Mouse (Mus musculus) midbrain, embryonic 14.5 days (tissue): ENCODE measurements around the gene Lemd2. TPM values are rescaled to one million over a fixed set of nuclear protein-coding genes. Genes with fewer than 3 reads are reported as not detected.

Experiments used
- ATAC-seq: fragments of 200-750 bp; cut with Nextera tagmentation; 2 replicates; pipeline ENCODE4 v1.8.0; 2017; ENCODE audit warnings: moderate number of reproducible peaks, moderate library complexity; ENCODE audit not compliant: low FRiP score, low TSS enrichment
- DNase-seq: peaks from one replicate; pipeline ENCODE4 v3.0.0-alpha.2; 2015
- H3K27ac ChIP-seq: fragments of 300-500 bp; sonication (generic); replicated peaks from 2 replicates; pipeline ENCODE4 v1.5.1; 2014; ENCODE audit warnings: mild to moderate bottlenecking, low read depth, low read length, moderate library complexity
- H3K27me3 ChIP-seq: fragments of 300-500 bp; sonication (generic); 2 replicates; pipeline ENCODE4 v1.6.1; 2014; ENCODE audit warnings: low read length, control low read depth, mixed read lengths; ENCODE audit not compliant: control insufficient read depth, insufficient read depth
- H3K36me3 ChIP-seq: fragments of 300-500 bp; sonication (generic); 2 replicates; pipeline ENCODE4 v1.6.1; 2014; ENCODE audit warnings: low read length, control low read depth; ENCODE audit not compliant: control insufficient read depth, insufficient read depth
- H3K4me1 ChIP-seq: fragments of 300-500 bp; sonication (generic); 2 replicates; pipeline ENCODE4 v1.6.1; 2014; ENCODE audit warnings: mild to moderate bottlenecking, antibody characterized with exemption, low read length, control low read depth; ENCODE audit not compliant: control insufficient read depth, insufficient read depth
- H3K4me2 ChIP-seq: fragments of 300-500 bp; sonication (generic); 2 replicates; pipeline ENCODE4 v1.6.1; 2014; ENCODE audit warnings: mild to moderate bottlenecking, low read length, moderate library complexity
- H3K4me3 ChIP-seq: fragments of 300-500 bp; sonication (generic); replicated peaks from 2 replicates; pipeline ENCODE4 v1.5.1; 2014; ENCODE audit warnings: low read depth, low read length
- H3K9ac ChIP-seq: fragments of 300-500 bp; sonication (generic); replicated peaks from 2 replicates; pipeline ENCODE4 v1.6.1; 2014; ENCODE audit warnings: mild to moderate bottlenecking, low read length, moderate library complexity
- H3K9me3 ChIP-seq: fragments of 300-500 bp; sonication (generic); 2 replicates; pipeline ENCODE4 v1.6.1; 2016; ENCODE audit warnings: low read length, control low read depth, mixed read lengths; ENCODE audit not compliant: control insufficient read depth
- WGBS: fragments of 180-500 bp; shearing (Covaris S2); extraction: QIAGEN DNeasy Blood & Tissue Kit; methylation state at CpG from one replicate; pipeline ENCODE4 v1.1.7; 2014; 5-methylcytosine and 5-hydroxymethylcytosine counted together
- polyA plus RNA-seq: library from polyadenylated mRNA; unstranded; fragments of >200 nt; fragmentation: Nextera tagmentation; extraction: Ambion mirVana; gene quantifications from 2 replicates; pipeline ENCODE4 v1.2.1, GENCODE M21; 2014

Lemd2 gene
- polyA plus RNA-seq, 1 experiment from 2014 or later: 20.8 TPM

GRCm38 (mm10) chr17:27153773-27154193 lies 50.5 kb downstream of the Lemd2 start:
- Histone ChIP-seq H3K9ac (no peak overlapping the region), H3K27me3 (no peaks in the 10 kb centered on the region), H3K9me3 (no peaks in the 10 kb centered on the region), H3K36me3 (no peaks in the 10 kb centered on the region), H3K27ac (0 out of 2 replicates have a peak overlapping the region, but pooled peaks have one; percentile 9), H3K4me2 (no peak overlapping the region), H3K4me3 (no peak overlapping the region), H3K4me1 (peaks cover 9% of the 10 kb centered on the region)
- 62% methylated on average over 9 of the region's 9 CpGs for WGBS
- no peak for DNase-seq
- no peak for ATAC-seq

- Histone ChIP-seq H3K4me3 (no peak overlapping the region), H3K9me3 (no peaks in the 10 kb centered on the region), H3K27ac (no peak overlapping the region), H3K4me1 (peaks cover 10% of the 10 kb centered on the region), H3K9ac (no peak overlapping the region), H3K36me3 (no peaks in the 10 kb centered on the region), H3K27me3 (no peaks in the 10 kb centered on the region), H3K4me2 (no peak overlapping the region)
- WGBS: 61% methylated on average over 8 of the region's 8 CpGs
- ATAC-seq (no peak), DNase-seq (no peak)
These were observed 51.1 kb downstream of the Lemd2 start for GRCm38 (mm10) chr17:27152976-27153723.

GRCm38 (mm10) chr17:27151411-27151810 lies 52.9 kb downstream of the Lemd2 start:
- no peaks in the 10 kb centered on the region for H3K36me3 ChIP-seq
- H3K27ac ChIP-seq: no peak overlapping the region
- H3K4me2 ChIP-seq: no peak overlapping the region
- no peaks in the 10 kb centered on the region for H3K27me3 ChIP-seq
- WGBS: 70% methylated on average over 8 of the region's 8 CpGs
- no peak overlapping the region for H3K4me3 ChIP-seq
- no peak for ATAC-seq
- no peak for DNase-seq
- no peak overlapping the region for H3K9ac ChIP-seq
- H3K4me1 ChIP-seq: peaks cover 12% of the 10 kb centered on the region
- H3K9me3 ChIP-seq: no peaks in the 10 kb centered on the region

GRCm38 (mm10) chr17:27150871-27151270 lies 53.4 kb downstream of the Lemd2 start:
- no peak for ATAC-seq
- 77% methylated on average over 7 of the region's 7 CpGs for WGBS
- Histone ChIP-seq H3K27ac (no peak overlapping the region), H3K4me1 (peaks cover 15% of the 10 kb centered on the region), H3K9me3 (no peaks in the 10 kb centered on the region), H3K27me3 (no peaks in the 10 kb centered on the region), H3K4me2 (no peak overlapping the region), H3K36me3 (no peaks in the 10 kb centered on the region), H3K9ac (no peak overlapping the region), H3K4me3 (no peak overlapping the region)
- DNase-seq: no peak

GRCm38 (mm10) chr17:27146323-27146923 lies 57.8 kb downstream of the Lemd2 start:
- H3K27me3 ChIP-seq: no peaks in the 10 kb centered on the region
- no peaks in the 10 kb centered on the region for H3K9me3 ChIP-seq
- no peak overlapping the region for H3K4me3 ChIP-seq
- no peak for DNase-seq
- 32% methylated on average over 8 of the region's 8 CpGs for WGBS
- peaks cover 23% of the 10 kb centered on the region for H3K4me1 ChIP-seq
- no peaks in the 10 kb centered on the region for H3K36me3 ChIP-seq
- H3K27ac ChIP-seq: no peak overlapping the region
- no peak for ATAC-seq
- H3K4me2 ChIP-seq: no peak overlapping the region
- H3K9ac ChIP-seq: no peak overlapping the region

GRCm38 (mm10) chr17:27144152-27144551 lies 60.1 kb downstream of the Lemd2 start:
- no peaks in the 10 kb centered on the region for H3K36me3 ChIP-seq
- 79% methylated on average over 4 of the region's 4 CpGs for WGBS
- peaks cover 35% of the 10 kb centered on the region for H3K4me1 ChIP-seq

GRCm38 (mm10) chr17:27141971-27142450 lies 62.3 kb downstream of the Lemd2 start:
- H3K4me1 ChIP-seq: peaks cover 40% of the 10 kb centered on the region
- no peak overlapping the region for H3K4me2 ChIP-seq
- DNase-seq (no peak), ATAC-seq (no peak)
- WGBS: 67% methylated on average over 10 of the region's 10 CpGs
- no peak overlapping the region for H3K9ac ChIP-seq
- H3K9me3 ChIP-seq: no peaks in the 10 kb centered on the region
- no peak overlapping the region for H3K27ac ChIP-seq
- H3K27me3 ChIP-seq: no peaks in the 10 kb centered on the region
- no peaks in the 10 kb centered on the region for H3K36me3 ChIP-seq
- no peak overlapping the region for H3K4me3 ChIP-seq

More at GRCm38 (mm10) chr17:27144152-27144551, 60.1 kb downstream of the Lemd2 start:
- Histone ChIP-seq H3K27ac (no peak overlapping the region), H3K9me3 (no peaks in the 10 kb centered on the region), H3K9ac (no peak overlapping the region), H3K27me3 (no peaks in the 10 kb centered on the region), H3K4me2 (no peak overlapping the region), H3K4me3 (no peak overlapping the region)
- ATAC-seq (no peak), DNase-seq (no peak)

GRCm38 (mm10) chr17:27140262-27140661 lies 64.0 kb downstream of the Lemd2 start:
- ATAC-seq: no peak
- Histone ChIP-seq H3K27ac (peak overlapping the region; percentile 67), H3K4me1 (peaks cover 34% of the 10 kb centered on the region), H3K9me3 (no peaks in the 10 kb centered on the region), H3K27me3 (no peaks in the 10 kb centered on the region), H3K4me3 (no peak overlapping the region), H3K36me3 (no peaks in the 10 kb centered on the region), H3K9ac (no peak overlapping the region), H3K4me2 (no peak overlapping the region)
- DNase-seq: peak; percentile 48
- WGBS: 34% methylated on average over 9 of the region's 9 CpGs
